Mouse (Mus musculus) lung, adult 18-20 months (tissue): ENCODE results near the gene Acadl.

Experiments
- DNase-seq, 2 experiments: peaks; one replicate each; pipeline ENCODE4 v3.0.0; 2022; ENCODE audit warnings: mixed read lengths in 2 of 2

The Acadl gene

DNA sequence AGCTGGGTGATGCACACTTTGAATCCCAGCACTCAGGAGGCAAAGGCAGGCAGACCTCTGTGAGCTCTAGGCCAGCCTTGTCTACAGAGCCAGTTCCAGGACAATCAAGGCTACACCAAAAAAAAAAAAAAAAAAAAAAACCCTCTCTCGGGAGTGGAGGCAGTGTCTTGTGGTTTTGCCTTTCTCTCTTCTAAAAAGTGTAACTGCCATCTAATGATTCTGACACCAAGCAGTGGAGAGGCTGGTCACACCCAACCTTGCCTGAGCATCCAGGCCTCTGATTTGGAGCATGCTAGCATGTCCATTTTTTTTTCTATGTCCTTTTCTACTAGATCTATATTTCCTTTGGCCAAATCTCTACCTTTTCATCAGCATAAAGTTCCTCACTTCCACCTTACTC lies 23.9 kb downstream of the Acadl start:
- no peak for DNase-seq

DNA sequence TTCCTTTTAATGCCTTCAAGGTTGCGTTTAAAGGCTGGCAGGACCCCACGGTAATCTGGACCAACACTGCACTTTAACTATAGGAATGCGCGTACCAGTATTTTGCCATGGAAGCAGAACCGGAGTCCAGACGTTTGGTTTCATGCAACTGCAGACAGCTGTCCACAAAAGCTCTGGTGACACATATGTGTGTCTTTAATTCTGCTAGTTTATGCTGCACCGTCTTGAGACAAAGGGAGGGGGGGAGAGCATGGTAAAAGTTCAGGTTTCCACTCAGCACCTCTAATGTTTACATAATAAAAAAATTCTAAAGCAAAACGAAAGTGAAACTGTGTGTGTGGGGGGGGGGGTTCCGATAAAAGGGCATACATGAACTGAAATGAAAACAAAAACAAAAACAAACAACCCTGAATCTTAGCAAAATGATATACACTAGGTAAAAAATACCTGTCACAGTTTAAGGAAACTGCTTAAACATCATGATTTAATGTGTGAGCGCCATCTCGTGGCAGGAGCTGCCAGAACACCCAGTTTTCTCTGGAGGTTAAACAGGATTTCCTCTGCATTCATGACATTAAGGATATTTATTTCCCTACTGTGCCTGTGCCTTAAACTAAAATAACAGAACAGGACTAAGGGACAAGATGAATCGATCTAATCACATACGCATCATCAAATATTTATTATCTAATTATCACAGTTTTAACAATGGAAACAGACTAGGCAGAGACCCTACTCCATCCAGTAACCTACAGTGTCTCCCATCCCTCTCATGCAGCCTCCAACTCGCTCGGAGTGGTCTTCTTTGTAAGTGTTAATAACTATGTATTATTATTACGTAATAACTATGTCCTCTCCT lies 24.7 kb downstream of the Acadl start:
- DNase-seq, result peak; percentile 78 to 82

DNA sequence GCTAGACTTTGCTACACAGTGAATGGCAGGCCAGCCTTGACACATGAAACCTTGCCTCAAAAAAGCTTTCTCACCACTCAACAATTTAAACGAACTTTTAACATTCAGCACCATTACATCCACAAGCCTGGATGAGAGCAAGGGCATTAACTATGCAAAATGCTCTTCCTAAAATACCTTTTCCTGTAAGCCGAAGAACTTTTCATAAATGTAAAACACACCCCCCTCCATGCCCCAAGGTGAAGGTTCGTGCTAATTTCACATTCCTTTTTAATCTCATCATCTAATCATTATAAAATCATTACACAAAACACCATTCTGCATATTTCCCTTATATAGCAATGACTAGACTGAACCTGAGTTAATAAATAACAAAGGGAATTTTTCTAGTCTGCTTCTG lies 25.9 kb downstream of the Acadl start:
- DNase-seq, result no peak

DNA sequence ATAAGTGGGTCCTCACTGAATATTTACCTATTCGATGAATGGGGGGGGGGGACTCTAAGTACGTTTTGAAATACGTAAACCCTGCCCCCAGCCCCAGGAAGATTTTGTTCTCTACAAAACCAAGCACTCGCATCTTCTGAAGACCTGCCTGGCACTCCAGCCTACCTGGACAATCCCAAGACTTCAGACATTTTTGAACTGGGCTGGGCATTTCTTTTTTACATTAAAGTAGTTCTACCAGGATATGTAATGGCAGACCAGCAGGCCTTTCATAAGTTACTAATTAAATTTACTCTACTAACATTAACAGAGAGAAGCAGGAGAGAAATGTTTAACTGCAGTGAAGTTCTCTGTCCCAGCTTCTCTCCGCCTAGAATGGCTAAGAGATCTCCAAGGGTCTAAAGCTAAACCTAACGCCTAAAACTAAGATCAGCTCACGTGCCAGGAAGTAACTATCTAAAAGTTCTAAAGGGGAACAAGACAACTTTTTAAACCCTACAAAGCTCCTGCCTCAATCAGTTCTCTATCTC lies 30.4 kb downstream of the Acadl start:
- no peak for DNase-seq

DNA sequence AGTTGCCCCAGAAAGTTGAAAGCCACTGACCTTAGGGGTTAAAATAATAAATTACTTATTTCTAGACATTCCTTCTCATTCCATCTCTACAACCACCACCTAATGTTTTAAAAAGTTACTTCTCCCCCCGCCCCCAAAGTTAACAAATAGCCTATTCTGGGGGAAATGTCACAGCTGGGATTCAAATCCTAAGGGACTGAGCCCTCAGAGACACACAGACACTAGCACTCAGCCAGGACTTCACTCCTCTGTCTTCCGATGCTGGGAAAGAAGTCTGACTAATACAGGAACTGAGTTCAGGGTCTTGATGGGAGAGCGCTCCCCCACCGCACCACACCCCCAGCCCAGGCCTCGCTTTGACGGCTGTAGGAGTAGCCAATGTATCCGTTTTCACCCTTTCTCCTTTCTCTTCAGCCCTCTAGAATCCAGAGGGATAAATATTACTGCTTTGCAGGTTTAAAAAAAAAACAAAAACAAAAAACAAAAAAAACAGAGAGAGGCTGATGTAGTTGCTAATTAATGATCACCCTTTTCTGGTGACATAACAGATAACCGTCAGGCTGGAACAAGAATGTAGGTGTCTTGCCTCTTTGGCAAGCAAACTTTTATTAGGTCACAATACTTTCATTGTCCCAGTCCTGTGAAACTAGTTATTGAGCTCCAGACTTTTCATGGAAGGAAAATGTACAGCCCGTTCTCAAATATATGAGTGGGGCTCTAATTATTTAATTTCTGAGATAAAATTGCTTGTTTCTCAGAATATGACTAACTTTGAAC lies 31.1 kb downstream of the Acadl start:
- no peak for DNase-seq

DNA sequence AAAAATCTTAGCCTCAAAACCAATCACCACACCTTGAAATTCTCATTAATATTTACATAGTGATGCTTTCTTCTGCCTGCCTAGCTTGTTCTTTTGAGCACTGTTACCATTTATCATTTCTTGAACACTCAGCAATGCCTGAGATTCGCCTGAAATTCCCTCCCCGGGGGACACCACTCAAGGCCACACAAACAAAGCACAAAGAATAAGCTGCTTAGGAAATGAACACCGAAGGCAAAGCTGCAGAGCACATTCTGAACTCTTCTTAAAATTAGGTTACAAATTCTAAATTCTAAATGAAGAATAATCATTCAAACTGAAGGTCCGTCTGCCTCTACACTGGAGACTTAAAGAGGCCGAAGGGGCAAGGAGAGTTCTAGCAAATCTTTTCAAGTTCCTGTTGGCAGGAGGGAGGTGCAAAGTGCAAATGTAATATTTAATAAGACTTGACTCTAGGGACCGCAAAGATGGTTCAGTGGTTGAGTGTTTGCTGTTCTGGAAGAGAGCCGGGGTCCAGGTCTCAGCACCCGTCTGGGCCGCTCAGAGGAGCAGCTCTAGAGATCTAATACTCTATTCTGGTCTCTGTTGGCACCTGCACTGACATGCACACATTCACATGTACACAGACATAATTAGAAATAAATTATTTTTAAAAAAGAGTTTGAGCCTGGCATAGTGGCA lies 33.5 kb downstream of the Acadl start:
- DNase-seq, result no peak

DNA sequence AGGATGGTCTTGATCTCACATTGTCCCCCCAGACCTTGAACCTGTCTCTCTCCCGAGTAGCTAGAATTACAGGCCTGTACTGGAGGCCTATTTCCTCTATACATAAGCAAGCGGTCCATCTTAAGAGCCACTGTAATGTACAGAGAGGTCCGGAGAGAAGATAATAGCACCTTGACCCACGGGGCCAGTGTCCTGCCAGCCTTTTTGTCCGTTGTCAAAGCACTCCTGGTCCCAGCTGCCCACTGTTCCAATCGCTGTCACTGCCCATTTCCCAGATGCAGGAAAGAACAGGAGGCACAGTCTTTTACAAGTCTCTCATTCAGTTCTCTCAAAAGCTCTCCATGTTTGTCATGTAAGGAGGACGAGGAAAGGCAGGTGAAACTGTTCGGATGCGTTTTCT lies 41.1 kb downstream of the Acadl start:
- no peak for DNase-seq

DNA sequence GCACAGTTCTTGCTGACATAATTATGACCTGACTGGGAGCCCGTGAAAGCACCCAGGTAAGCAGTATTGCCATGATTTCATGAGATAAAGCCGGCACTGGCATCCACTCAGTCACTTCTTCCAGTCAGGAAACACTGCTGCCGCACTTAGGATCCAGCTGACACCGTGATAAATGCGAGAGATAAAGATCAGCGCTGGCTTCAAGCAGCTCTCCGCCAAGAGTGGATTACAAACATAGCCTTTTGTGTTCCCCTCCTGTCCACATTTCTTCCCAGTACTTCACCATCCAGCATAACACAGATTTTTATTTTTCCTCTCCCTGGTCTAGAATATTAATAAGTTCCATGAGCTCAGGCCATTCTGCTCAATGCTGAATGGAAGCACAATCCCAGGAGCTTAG lies 42.8 kb downstream of the Acadl start:
- DNase-seq, result peak; percentile 13 to 47

DNA sequence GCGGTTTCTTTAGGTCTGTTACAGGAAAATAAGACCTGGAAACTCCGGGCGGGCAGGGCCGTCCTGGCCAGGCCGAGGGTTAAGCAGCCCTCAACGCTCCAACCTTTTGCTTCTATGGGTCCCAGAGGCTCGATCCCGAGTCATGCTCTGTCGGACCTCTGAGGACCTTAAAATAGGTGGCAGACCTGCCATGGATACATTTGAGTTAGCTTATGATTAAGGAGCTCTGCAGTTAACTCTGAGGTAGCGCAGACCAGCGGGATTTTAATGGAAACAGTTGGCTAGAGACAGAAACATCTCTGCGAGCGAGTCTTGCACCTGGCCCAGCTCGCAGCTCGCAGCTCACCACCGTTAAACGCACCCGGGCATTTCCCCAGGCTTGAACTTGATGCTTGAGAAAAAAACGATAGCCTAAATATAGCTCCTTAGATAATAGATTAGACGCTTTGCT lies 45.2 kb downstream of the Acadl start:
- no peak for DNase-seq

DNA sequence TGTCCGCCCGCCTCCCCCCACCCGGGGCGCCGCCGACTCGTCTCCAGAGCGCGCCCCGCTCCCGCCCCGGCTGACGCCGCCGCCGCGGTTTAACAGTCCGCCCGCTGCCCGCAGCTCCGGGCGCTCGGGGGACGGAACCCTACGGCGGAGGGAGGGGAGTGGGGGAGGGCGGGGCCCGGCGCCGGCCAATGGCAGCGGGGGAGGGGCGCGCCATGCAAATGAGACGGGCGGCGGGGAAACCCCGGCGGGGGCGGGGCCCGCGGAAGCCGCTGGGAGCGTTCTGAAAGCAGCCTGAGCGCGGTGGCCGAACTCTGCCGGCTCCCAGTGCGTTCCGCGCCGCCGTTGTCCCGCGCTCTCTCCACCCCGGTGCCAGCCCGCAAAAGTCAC lies 45.6 kb downstream of the Acadl start, which contains the start of gene Kansl1l:
TSS of gene Kansl1l (minus strand) at position 110 of the 387 bp plus-strand sequence.
- peak; percentile 94 for DNase-seq

DNA sequence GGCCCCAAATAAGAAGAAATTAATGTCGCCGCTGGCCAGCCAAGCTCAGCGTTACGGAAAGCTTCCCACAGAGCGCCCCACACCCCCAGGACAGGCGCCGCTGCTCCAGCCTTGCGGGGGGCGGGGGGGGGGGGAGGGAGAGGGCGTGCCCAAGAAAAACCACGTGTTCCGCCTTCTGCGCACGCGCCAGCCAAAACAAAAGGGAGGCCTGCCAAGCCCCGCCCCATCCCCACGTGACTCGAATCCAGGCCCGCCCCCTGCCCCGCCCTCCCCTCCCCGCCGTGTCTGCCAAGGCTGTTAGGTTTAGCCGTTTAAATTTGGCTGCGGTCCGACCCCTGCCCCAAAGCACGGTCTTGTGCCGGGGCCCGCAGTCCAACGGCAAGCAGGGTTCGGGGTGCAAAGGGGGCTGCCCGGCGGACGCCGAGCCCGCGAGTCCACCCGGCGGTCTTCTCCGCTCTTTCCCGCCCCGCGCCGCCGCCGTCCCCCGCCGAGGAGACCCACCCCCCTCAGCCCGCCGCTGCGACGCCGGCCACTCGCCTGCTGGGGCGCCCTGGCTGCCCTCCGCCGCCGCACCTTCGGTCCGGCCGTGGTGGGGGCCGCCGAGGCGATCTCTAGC lies 46.1 kb downstream of the Acadl start:
- peak; percentile 86 to 88 for DNase-seq

DNA sequence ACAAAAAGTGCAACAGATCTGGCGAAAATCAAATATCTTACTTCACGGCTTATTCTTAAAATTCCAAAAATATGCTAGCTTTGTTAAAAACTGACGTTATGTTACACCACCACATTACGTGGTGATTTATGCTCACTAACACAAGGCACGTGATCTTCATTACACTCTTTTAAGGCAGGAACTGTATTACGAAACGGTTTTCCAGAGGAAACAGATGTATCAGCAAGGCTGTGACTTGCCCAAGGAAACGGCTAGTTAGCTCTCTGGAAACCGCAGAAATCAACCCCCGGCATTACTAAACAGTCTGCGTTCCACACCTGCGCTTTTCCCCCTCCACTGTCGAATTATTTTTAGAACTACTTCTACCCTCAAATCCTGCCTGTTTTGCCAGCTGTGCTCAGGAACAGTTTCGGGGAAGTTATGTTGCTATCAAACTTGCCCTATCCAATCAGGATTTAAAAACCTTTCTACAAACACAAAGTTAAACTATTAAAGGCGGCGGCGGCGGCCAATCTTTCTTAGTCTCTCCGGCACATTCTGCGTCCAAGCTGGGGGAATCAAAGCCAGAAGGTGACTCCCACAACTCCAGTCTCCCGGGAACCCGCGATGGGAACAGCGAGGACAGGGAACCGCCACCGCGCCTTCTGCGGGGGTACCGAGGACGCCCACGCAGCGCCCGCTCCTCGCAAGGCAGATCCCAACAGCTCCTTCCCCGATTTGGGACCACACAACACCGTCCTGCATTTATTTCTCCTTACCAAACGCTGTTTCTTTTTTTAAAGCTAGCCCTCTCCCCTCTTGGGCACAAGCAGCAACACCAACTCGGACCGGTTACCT lies 46.9 kb downstream of the Acadl start:
- peak; percentile 73 for DNase-seq

DNA sequence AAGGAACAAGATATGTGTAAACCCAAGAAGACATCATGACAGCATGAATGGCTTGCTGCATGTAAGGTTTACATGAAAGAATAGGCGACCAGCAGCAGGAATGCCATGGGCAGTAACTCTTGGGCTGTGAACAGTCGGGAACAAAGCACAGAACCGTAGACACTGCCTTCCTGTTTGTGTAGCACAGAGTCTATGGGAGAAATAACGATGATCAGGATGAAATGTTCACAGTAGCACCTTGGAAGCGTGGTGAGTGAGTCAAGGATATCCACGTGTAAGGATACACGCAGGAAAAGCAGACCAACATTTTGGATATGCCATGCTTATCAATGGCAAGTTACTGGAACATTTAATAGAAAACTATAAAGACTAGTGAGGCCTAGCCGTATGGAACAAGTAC lies 48.3 kb downstream of the Acadl start:
- no peak for DNase-seq

DNA sequence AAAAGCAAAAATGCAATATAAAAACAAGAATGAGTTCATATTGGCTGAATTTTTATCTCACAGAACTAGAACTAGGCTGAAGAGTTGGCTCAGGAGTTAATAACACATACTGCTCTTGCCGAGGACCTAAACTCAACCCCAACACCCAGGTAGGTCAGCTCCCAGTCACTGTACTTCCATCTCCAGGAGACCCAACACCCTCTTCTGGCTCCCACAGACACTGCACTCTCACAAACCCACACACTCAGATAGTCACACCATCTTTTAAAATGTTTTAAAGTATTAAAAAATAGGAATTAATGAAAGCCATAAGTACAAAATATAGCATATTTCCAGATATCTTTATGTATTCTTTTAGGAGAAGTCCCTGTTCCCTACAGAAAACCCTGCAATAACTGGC lies 49.9 kb downstream of the Acadl start:
- no peak for DNase-seq

DNA sequence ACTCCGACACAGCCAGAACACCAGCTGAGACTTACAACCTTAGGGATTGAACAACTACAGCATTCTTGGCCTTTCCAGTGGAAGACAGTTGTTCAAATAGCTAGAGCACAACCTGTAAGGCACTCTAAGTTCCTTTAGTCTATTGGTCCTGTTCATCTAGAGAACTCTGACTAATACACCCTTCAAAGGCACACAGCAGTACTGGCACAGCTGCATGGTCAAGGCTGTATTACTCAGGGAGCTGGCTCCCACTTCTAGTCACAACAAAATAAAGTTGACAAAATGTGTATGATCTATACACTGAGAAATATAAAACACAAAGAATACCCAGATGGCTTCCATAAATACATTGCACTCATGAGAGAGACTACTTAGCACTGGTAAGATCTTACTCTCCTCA lies 56.3 kb downstream of the Acadl start:
- no peak for DNase-seq

DNA sequence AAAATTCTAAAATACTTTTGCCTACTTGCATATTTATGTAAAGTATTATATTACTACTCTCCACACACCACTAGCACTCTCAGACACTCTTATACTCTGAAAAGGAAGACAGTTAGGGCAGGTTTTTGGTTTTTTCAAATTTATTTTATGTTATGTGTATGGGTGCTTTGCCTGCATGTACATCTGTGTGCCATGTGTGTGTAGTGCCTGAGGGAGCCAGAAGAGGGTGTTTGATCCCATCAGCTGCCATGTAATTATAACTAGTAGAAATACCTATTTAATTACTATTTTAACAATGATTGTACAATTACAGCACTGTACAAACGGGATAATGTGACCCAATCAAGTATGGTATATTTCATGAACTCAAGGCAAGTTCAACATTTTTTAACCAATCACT lies 57.7 kb downstream of the Acadl start:
- DNase-seq, result no peak

DNA sequence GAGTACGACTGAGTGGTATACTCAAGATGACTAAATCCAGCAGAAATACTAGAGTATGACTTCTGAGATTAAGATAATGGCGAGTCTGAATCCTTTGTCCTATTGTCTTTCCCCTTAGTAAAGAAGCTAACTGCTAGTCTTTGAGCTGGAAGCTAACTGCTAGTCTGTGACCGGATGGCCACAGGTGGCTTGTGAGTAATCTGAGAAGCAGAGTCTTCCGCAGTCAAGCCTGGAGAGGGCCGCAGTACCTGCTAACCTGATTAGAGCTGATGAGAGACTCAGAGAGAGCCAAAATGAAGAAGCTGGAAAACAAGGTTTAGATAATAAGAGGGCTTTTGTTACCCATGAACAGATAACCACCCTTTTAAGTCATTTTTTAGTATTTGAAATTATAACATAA lies 58.4 kb downstream of the Acadl start:
- no peak for DNase-seq

DNA sequence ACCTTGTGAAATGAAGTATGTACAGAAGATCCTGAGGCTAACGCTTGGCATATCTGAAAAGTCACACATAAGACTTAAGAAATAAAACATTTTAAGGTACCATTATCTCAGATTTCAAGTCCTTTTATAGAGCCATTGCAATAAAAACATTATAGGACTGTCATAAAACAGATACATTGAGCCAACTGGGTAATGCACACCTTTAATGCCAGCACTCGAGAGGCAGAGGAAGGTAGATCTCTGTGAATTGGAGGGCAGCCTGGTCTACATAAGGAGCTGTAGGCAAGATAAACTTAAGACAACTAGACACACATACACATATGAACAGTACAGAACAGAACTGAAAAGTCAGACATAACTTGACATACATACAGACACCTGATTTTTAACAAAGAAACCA lies 65.1 kb downstream of the Acadl start:
- DNase-seq, result no peak

DNA sequence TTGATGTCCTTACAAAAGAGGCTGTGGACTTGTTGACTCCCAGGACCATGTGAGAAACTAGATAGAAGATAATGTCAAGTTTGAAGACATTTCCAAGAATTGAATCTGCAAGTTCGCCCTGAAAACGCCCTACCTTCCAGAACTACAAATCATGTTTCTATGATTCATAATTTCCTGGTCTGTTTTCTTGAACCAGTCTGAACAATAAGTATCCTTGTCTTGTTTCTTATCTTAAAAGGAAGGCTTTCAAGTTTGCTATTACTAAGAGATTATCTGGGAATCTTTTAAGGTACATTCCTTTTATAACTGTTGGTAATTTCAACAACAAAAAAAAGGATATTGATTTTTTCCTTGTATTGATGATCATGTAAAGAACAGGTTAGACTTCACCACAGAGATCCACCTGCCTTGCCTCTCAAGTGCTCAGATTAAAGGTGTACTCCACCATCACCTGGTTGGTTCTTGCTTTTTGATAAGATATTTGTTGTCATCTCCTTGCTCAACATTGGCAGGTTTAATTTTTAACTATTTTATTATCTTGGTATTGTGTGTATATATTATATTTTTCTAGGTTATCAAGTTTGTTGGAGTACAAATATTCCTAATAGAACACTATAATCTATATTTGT lies 70.1 kb downstream of the Acadl start:
- no peak for DNase-seq

DNA sequence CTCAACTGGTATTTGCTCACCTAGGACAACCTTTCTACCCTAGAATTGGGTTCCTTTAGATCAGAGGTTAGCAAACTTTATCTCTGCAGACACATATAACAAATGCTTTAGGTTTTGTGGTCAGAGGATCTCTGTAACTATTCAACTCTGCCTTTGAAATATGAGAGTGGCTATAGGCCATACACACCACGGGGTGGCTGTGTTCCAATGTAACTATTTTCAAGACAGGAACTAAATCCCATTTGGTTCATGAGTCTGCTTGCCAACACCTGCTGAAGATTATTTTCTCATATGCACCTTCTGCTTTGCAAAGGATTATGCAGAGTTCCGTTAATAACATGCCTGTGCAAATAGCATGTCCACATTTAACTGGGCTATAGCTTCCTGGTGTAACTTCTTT lies 80.8 kb downstream of the Acadl start:
- no peak for DNase-seq

DNA sequence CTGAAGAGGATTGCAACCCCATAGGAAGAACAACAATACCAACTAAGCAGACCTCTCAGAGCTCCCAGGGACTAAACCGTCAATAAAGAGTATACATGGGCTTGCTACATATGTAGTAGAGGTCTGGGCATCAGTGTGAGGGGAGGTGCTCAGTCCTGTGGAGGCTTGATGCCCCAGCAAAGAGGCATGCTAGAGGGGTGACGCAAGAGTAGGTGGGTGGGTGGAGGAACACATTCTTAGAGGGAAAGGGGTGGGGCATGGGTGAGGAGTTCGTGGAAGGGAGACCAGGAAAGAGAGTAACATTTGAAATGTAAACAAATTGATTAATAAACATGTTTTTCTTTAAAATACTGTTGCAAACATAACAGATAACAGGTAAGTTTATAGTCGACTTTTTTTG lies 82.0 kb downstream of the Acadl start:
- DNase-seq, result peak; percentile 7 to 13
